Mouse (Mus musculus): ENCODE results near the gene Crtc2.
"Not testable (repeated sequence)": the region's sequence is repeated elsewhere in the genome, so short reads cannot be mapped to it uniquely, and the experiment has no call there.

The Crtc2 gene

DNA sequence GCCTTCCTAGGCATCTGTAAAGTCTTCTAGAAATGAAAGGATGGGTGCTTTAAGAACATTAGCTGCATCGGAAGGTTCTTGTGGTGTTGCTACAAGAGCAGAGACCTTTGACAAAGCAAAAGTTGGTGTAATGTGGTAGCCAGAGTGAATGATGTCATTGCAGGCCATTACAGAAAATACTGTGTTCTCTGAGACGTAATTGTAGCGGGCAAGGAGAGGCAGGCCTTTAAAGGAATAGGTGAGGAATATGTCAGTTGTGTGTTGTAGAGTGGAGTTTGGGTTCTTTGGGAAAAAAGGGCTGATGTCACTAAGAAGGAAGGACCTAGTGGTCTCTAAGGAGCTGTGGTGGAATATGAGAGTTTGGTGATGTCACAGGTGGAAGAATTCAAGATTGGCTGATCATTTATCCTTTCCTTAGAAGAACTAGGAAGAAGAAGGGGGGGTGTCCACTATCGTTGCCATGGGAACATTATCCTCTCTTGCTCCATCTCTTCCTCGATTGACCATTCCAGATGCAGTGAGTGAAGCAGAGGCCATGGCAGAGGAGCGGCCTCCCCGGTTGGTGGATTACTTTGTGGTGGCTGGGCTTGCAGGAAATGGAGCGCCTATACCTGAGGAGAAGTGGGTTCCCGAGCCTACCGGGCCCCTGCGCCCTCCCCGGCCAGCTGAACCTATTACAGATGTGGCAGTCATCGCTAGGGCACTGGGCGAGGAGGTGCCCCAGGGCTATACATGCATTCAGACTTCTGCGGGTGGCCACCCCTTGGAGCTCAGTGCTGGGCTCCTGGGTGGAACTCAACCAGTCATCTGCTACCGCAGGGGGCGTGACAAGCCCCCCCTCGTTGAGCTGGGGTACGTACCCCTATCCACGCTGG is 13.2 kb downstream of the Crtc2 start:
- no peak for DNase-seq (ENCODE audit: extremely low spot score, low read depth, low spot score)

GRCm38 (mm10) chr3:90268190-90268589 is 14.2 kb downstream of the Crtc2 start:
- no peak for DNase-seq (ENCODE audit: extremely low spot score, low read depth, low spot score)

GRCm38 (mm10) chr3:90268971-90269370 is 15.0 kb downstream of the Crtc2 start:
- no peak for DNase-seq (ENCODE audit: extremely low spot score, low read depth, low spot score)

- DNase-seq (ENCODE audit: extremely low spot score, low read depth, low spot score) = no peak
Measured at GRCm38 (mm10) chr3:90270784-90271183, 16.8 kb downstream of the Crtc2 start.

DNA sequence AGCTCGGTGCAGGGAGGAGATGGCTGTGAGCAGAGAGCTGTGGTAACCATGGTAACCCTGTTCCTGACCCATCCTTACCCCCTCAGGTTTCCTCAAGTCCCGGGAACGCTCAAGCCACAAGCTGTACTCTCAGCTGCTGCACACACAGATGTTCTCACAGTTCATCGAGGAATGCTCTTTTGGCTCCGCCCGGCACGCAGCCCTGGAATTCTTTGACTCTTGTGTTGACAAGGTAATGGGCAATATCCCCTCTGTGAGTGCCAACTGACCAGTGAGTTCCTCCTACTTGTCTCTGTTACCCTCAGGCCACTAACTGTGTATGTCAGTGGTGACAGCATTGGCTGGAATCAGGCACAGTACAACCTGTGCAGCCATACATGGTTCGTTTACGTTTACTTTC is 18.2 kb downstream of the Crtc2 start:
- DNase-seq (ENCODE audit: extremely low spot score, low read depth, low spot score) = no peak

GRCm38 (mm10) chr3:90273855-90274254 is 19.9 kb downstream of the Crtc2 start:
- no peak for DNase-seq (ENCODE audit: extremely low spot score, low read depth, low spot score)

DNA sequence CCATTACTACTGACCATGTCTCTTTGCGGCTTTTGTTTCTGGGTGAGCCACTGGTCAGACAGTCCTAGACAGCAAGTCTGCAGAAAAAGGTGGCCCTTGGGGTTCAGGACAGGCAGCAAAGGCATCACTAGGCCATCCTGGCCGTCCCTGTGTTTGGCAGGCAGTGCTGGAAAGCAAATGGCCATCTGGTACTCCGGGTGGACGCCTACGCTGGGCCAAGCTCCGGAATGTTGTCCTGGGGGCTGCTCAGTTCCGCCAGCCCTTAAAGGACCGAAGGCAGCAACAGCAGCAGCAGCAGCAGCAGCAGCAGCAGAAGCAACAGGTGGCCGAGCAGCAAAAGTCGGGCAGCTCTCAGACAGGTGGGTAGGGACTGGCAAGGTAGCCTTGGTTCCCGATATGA is 21.3 kb downstream of the Crtc2 start:
- no peak for DNase-seq (ENCODE audit: extremely low spot score, low read depth, low spot score)

- no peak for DNase-seq (ENCODE audit: extremely low spot score, low read depth, low spot score)
Measured at GRCm38 (mm10) chr3:90276858-90277257, 22.9 kb downstream of the Crtc2 start.

- DNase-seq (ENCODE audit: extremely low spot score, low read depth, low spot score) = no peak
Measured at GRCm38 (mm10) chr3:90277793-90278192, 23.8 kb downstream of the Crtc2 start.

GRCm38 (mm10) chr3:90278211-90278610 is 24.2 kb downstream of the Crtc2 start:
- DNase-seq (ENCODE audit: extremely low spot score, low read depth, low spot score) = no peak

- DNase-seq (ENCODE audit: extremely low spot score, low read depth, low spot score) = no peak
Measured at GRCm38 (mm10) chr3:90279216-90279615, 25.3 kb downstream of the Crtc2 start.

DNA sequence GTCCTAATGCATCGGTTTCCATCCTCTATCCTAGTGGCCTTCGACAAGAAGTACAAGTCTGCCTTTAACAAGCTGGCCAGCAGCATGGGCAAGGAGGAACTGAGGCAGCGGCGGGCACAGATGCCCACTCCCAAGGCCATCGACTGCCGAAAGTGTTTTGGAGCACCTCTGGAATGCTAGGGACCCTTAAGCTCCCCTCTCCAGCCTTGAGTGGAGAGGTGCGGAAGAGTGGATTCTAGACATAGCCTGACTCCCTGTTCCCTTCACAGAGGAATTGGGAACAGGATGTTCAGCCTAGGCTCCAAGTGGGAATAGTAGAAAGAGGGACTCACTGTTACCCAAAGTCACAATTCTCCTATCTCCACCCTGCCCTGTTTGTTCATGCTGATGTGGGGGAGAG is 25.8 kb downstream of the Crtc2 start:
- no peak for DNase-seq (ENCODE audit: extremely low spot score, low read depth, low spot score)

- no peak for DNase-seq (ENCODE audit: extremely low spot score, low read depth, low spot score)
Measured at GRCm38 (mm10) chr3:90280708-90281107, 26.7 kb downstream of the Crtc2 start.

DNA sequence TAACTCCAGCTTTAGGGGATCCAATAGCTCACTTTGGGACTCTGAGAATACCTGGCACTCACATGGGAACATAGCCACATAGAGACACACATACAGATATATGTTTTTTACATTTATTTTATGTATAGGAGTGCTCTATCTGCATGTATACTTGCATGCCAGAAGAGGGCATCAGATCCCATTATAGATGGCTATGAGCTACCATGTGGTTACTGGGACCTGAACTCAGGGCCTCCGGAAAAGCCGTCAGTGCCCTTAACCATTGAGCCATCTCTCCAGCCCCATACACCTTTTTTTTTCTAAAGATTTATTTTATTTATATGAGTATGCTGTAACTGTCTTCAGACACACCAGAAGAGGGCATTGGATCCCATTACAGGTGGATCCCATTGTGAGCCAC is 30.2 kb downstream of the Crtc2 start:
- no peak for DNase-seq (ENCODE audit: extremely low spot score, low read depth, low spot score)

GRCm38 (mm10) chr3:90289403-90289802 is 35.4 kb downstream of the Crtc2 start:
- DNase-seq (ENCODE audit: extremely low spot score, low read depth, low spot score) = not testable (repeated sequence)

- DNase-seq (ENCODE audit: extremely low spot score, low read depth, low spot score) = no peak
Measured at GRCm38 (mm10) chr3:90290602-90291001, 36.6 kb downstream of the Crtc2 start.

DNA sequence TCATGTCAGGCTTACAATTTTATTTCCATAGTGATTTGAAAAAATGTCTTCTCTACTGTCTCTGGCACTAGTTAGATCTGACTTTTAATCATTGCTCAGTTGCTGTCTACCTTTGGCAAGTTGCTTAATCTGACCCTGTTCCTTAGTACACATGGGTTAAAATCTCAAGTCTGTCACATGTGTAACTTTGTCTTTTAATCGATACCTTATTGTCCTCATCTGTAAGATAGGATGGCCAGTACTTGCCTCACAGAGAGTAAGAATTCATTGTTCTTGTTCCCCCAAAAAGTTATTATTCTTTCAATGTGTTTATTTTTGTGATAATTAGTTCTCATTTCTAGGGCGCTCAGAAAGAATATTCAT is 38.0 kb downstream of the Crtc2 start:
- no peak for DNase-seq (ENCODE audit: extremely low spot score, low read depth, low spot score)

DNA sequence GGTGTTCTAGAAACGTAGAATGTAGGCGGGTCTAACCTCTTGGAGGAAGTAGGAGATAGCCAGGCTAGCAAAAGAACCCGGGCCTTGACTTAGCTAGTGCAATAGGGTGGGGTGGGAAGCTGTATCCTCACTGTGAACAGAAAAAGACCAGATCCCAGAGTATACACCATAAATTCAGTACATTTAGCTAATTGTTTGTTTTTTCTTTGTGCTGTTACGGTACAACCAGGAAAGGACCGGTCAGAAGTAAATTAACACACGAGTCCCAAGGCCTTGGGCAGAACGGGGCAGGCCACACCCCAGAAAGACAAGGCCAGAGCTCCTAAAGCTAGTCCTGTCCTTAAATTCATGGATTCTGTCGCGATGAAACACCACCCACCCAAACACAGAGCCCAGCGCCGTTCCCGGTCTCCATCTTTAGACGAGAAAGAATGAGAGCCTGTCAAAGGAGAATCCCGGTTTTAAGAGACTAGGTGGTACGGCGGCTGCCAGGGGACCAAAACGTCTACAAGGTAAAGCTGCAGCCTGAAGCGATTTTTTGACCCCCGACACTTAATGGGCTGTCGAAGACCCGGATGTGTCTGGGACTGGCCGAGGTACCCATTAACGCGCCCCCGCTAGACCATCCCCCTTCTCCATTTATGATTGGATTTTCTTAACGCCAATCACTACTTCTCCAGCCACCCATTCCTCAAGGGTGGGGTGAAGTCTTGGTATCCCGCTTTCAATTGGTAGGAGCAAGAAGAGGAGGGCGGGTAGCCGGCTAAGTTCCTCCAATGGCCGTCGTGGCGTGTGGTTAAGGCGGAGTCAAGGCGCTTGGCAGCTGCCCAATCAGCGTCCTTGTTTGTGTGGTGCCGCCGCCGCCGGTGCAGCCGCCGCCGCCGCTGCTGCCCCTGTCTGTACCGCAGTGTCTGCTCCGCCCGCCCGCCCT is 38.6 kb downstream of the Crtc2 start, which contains the start of gene Gatad2b:
TSS of gene Gatad2b (plus strand) at position 834 of the 931 bp plus-strand sequence.
- DNase-seq (ENCODE audit: extremely low spot score, low read depth, low spot score) = peak; percentile 99

- no peak for DNase-seq (ENCODE audit: extremely low spot score, low read depth, low spot score)
Measured at GRCm38 (mm10) chr3:90293352-90294063, 39.5 kb downstream of the Crtc2 start.

DNA sequence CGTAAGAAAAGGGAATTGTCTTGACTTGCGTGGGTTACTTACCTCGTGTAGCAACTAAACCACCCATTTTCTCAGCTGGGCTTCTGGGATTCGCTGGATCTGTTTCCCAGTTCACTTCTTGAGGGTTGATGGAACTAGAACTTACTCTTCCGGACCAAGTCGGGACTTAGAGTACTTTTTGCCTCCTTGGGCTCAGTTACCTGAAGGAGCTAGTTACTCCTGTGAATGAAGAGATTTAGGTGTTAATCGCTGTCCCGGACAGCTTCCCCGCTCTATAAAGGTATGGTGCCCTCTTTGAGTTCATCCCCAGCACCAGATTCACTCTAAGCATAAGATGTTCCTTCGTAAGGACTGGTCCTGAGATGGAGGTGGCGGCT is 40.1 kb downstream of the Crtc2 start:
- no peak for DNase-seq (ENCODE audit: extremely low spot score, low read depth, low spot score)

GRCm38 (mm10) chr3:90294651-90295050 is 40.7 kb downstream of the Crtc2 start:
- no peak for DNase-seq (ENCODE audit: extremely low spot score, low read depth, low spot score)

Data from hindlimb bud, embryonic 11.5 days (tissue).